Mouse (Mus musculus): ENCODE measurements at regions not wholly inside any gene's neighbourhood (a gene's known extent, or its start where the extent isn't known, plus 50 kb on each side); places are given as distances from the start of the nearest gene placed in this dataset.

DNA sequence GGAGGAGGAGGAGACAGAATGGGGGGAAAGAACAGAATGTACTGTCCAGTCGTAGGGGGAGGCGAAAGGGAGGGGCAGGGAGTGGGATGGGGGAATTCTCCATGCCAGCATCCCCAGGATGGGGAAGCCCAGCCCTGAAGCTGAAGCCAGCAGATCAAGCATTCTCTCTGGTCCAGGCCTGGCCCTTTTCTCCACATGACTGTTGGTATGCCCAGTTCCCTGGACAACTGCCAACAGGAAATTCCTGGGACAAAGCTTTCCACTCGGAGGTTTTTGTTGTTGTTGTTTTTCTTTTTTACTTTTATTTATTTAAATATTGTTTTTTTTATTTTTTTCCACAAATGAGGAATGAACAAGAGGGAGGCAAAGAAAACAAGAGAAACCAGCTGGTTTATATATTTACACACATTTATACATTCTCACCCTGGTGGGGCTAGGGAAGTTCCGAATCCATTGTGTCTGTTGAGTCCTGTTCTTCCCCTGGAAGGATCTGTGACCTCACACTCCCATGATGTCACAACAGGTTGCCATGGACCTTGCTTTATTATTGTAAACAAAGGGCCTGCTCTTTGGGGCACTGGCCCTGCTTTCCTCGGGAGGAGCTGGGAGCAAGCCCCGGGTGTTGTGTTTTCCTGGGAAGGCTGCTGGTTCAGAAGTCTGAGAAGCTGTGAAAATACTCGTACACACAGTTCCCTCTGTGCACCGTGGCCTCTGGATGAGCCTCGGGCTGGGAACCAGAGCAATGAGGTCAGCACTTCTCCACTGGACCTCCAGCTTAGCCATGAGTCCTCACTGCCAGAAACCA, 135.5 kb upstream of the Med13l start:
- DNase-seq (ENCODE audit: low read depth, low spot score) = no peak

DNA sequence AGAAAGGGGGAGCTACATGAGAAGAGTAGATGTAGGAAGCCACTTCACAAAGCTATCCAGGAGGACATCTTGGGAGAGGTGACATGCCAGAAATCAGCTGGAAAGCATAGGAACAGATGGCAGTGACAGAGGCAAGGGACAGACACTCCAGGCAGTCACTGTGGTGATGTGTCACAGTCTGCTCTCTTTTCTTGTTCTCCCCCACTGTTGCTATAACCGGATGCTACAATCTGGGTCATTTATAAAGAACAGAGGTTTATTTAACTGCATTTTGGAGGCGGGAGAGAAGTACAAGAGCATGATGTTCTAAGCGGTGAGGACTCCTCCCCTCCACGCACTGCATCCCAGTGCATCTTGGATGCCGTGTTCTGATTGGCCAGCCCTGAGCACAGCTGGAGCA, 133.8 kb upstream of the Med13l start:
- no peak for DNase-seq (ENCODE audit: low read depth, low spot score)

DNA sequence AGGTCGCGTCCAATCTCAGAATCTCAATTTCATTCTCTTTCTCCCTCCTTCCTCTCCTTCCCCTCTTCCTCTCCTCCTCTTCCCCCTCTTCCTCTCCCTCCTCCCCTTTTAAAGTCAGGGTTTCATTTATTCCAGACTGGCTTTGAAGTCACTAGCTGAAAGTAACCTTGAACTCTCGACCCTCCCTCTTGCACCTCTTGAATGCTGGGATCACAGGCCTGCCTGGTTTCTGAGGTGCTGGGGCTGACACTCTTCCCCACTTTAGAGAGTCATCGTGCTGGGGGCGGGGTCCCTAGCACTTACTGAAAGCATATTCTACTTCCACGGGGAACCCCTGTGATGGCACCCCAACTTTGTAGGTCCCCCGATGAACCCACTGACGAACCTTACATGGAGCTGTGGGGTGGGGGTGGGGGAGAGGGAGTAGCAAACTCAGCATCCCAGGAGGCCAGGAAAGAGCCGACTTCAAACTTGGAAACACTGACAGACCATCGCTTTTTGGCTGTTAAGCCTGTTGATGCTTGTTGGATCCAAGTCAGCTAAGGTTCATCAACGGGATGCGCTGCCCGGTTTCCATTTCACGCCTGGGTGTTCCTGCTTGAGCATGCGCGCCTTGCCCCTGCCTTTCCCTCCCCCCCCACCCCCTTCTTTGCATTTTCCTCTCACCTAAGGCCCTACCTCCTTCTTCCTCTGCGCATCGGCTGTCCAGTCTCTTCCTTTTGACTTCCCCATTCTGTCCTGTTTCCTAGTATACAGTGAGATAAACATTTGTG, 132.0 kb upstream of the Med13l start:
- DNase-seq (ENCODE audit: low read depth, low spot score) = peak; percentile 71

DNA sequence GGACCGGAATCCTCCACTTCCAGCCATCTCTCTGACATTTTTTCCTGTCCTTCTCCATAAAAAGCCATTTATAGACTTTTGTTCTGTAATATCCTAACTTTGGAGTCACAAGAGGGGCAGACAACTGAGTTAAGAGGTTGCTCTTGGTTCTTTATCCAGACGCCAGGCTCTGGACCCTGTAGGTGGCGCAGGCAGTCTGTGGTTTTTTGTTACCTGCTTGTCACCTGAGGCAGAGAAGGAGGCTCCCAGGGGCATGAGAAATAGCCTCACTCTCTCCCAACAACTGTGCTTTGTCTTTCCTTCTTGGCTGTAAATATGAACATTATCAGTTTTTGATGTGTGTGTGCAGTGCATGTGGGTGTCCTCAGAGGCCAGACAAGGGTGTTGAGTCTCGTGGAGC, 126.9 kb upstream of the Med13l start:
- DNase-seq (ENCODE audit: low read depth, low spot score) = peak; percentile 82

DNA sequence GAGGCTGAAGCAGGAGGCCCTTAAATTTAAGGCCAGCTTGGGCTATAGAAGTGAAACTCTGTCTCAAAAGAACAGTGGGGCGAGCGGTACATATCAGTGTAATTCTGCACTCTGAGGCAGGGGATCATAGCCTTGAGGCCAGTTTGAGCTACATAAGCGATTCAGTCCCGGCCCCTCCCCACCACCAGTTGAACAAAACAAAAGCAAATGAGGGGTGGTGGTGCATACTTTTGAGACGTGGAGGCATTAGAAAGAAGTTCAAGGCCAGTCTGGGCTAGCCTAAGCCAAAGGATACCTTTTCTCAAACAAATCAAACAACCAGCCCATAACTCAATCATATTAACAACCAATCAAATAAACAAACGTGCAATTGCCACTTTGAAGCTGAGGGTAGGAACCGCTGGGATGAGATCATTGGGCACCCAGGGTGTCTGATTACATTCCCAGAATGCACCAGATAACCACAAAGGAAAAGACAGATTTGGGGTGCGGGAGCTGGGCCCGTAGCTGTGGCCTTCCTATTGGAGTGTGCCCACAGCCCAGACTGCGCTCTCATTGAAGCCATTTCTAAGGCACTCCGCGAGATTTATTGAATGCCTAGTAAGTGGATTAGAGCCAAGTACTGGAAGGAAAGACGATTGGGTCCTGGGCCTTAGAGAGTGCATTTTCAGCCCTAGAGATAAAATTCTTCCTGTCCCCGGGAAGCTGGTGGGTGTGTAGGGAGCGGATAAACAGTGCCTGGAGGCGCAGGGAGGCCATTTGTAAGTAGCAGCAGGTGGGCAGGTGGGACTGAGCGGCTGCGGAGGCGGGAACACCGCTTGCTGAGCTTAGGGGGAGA, 125.5 kb upstream of the Med13l start:
- peak; percentile 95 for DNase-seq (ENCODE audit: low read depth, low spot score)

DNA sequence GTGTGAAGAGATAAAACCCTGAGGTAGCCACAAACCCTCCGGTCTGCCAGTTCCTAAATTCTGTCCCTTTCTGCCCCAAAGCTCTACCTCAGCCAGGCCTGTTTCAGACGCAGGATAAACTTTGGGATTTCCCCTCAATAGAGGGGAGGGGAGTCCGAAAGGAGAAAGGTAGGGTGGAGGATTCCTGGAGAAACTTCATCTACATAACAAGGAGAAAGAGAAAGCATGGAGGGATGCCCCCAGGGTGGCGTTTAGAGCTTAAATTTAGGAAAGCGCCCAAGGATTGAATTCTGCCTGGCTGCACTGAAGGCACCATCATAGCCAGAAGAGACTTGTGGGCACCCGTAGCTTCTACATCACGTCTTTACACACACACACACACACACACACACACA, 124.9 kb upstream of the Med13l start:
- DNase-seq (ENCODE audit: low read depth, low spot score) = peak; percentile 94

DNA sequence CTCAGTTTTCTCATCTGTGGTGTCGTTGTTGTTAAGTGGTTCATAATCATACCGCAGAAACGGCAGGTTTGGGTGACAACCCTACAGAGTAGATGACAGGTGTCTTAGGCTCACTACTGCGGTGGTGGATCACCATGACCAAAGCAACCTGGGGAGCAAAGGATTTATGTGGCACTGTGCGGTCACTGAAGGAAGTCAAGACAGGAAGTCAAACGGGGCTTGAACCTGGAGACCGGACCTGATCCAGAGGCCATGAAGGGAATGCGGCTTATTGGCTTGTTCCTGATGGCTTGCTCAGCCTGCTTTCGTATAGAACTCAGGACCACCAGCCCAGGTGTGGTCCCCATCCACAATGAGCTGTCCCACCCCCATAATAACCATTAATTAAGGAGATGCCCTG, 124.4 kb upstream of the Med13l start:
- peak; percentile 66 for DNase-seq (ENCODE audit: low read depth, low spot score)

DNA sequence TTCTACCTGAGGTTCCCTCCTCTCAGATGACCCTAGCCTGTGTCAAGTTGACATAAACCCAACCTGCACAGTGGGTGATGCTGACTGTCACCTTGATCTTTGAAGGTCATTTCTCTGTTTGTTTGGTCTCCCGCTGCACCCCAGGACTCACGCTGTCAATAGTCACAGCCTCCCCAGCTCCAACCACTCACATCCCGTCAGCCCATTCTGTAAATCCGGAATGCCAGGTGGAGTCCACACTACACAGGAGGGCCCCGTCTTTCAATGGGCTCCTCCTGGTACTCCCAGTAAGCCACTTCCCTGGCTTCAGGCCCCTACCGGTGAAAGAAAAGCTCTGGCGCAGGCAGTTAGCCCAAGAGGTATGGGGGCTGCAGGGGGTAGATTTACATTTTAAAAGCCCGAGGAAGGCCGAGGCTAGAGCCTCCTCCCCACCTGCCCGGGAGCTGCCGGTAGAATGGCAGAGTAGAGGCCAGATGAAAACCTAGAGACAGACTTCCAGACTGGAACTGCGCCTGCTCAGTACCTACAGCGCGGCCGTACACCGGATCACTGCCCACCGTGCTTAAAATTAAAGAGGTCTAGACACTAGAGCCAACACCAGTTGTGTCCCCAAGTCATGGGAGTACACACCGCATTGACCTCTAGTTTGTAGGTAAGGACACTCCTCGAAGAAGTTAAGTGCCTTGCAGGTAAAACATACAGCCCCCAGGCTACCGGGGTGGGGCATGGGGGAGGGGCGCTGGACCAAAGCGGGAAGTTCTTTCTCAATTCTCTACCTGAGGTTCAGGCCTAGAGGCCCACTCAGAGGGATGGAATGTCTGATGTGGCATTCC, 123.8 kb upstream of the Med13l start:
- peak; percentile 98 for DNase-seq (ENCODE audit: low read depth, low spot score)

DNA sequence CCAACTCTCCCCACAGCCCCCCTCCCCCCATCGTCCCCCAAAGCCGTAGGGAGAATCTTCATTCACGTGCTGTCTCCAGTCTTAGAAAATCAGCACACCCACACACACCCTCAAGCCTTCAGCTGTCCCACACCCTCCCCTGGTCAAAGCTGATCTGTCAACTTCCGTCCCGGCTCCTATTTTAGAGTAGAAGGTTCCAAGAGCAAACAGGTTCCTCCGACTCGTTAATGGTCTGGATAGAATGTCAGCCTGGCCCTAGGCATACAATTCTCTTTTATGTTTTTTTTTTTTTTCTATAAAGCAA, 123.2 kb upstream of the Med13l start:
- DNase-seq (ENCODE audit: low read depth, low spot score) = no peak

DNA sequence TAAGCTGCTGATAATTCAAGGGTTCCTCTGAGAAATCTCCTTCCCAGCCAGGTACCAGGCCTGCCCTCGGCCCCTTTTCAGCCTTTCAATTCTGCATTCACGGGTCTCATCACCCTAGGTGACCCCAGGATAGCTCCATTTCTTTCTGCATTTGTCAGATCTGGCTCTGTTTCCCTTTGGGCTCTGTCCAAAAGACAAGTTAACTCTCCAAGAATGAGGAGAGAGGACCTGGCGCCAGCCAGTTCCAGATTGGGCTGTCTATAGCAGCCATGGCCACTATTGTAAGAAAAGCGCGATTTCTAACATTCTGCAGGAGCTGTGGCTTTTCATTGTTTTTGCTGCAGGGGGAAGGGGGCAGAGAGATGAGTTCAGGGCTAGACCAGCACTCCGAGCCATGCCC, 122.5 kb upstream of the Med13l start:
- no peak for DNase-seq (ENCODE audit: low read depth, low spot score)

DNA sequence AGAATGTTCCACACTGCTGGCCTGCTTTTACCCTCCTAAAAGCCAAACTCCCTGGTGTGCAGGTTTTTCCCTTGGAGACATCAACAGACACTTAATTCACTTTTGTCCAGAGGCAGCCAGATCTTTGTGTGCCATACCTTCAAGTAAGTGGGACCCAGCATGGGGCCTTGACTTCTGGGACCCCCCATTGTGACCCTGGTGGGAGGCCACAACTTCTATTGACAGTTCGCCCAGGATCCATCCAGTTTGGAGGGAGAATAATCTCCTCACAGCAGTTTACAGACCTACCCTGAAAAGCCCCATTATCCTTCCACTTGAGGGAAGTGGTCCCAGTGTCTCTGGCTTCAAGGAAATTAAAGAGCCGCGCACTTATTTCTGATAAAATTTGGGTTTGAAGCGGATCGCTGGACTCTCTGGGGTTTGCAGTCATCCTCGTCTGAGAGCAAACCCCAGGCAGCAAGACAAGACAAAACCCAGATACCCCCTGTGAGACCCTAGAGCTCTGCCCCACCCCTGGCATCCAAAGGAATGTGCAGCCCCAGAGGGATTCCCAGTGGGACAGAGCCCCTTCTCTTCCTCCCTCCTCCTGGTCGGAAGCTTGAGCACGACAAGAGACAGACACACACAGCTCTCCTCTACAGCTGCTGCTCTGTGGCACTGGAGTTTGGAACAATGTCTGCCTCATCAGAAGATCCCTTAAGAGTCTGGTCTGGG, 115.8 kb upstream of the Med13l start:
- peak; percentile 98 for DNase-seq (ENCODE audit: low read depth, low spot score)

DNA sequence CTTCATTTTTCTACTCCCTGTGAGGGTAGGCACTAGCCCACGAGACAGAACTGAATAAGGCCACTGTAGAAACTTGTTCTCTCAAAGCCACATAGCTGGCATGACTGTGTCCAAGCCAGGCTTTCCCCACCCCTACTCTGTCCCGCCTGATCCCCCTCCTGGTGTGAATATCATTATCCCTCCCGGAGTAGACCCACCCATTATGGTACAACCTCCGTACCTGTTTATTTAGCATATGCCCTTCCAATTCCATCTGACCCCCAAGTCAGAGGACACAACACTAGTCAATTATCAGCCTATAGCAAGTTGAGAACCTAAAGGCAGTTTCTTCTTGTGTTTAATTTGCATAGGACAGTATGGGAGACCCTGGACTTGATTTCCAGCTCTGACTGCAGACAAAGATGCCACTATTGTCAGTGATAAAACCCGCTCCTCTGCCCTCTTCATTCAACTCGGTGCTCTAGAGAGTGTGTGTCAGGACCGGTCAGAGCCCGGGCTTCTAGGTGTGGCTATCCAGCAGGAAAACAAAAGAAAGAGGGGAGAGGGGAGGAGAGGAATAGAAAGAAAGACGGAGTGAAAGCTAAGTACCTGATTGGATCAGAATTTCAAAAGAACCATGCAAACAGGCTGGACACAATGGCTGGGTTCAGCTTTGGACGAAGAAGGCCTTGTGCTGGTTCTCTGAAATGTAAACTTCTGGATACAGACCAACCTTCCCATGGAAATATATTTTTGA, 115.1 kb upstream of the Med13l start:
- DNase-seq (ENCODE audit: low read depth, low spot score) = peak; percentile 94

DNA sequence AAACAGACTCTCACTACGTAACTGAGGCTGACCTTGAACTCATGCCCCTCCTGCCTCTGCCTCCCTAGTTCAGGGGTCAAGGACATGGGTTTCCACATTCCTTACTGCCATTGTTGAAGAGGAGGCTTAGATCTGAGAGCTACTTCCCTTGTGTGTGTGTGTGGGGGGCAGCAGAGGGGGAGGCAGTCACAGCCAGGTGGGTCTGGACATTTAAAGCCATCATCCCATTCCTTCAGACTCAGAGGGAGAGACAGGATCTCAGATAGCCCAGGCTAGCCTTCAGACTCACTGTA, 114.5 kb upstream of the Med13l start:
- DNase-seq (ENCODE audit: low read depth, low spot score) = peak; percentile 95

DNA sequence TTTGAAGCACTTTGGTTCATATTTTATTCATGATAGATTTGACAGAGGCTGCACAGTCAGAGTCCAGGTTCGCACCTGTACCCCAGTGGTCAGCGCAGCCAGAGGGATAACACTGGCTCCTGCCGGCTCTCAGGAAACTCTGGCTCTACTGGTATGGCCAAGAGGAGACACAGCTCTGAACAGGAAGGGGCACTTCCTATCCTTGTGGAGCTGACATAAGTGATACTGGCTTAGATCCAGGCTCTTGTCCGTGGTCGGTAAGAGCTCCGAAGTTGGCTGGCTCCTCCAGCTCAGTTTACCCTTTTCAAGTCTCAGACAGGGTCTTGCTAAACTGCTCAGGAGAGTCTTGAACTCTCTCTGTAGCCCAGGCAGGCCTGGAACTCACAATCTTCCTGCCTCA, 113.6 kb upstream of the Med13l start:
- DNase-seq (ENCODE audit: low read depth, low spot score) = peak; percentile 51

DNA sequence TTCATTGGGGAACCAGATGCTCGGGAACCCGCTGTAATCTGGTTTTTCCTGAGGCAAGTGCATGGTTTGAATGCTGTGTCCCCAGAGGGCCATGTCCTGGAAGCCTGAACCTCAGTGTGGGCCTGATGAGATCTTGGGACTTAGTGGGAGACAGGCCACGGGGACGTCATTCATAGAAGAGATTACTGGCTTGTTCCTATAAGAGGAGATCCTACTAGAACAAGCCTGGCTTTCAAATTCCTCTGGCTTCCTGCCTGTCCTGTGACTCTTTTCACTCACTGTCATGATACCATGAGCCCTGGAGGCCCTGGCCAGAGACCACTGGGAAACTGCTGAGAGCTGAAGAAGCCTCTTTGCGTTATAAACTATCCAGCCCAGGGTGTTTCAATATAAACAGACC, 113.1 kb upstream of the Med13l start:
- no peak for DNase-seq (ENCODE audit: low read depth, low spot score)

DNA sequence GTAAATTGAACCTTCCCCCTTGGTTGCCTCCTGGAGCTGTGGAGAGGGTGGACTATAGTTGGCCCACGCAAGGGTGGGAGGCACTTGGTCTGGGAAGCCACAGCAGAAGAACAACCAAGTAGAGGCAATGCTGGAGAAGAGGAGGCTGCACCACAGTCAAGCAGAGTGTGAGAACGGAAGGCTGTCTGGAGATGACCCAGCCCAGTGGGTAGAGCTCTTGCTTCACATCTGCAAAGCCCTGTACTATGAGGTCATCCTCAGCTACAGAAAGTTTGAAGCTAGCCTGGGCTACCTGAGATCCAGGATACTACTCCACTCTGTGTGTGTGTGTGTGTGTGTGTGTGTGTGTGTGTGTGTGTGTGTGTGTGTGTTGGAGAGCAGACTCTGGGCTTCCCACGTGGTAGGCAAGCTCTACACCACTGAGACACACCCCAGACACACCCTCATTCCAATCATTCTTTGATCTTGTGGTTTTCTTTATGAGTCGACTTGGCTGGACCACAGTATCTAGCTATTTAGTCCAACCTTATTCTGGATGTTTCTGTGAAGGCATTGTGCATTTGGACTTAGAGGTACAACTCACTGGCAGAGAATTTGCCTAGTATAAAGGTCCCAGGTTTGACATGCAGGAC, 111.5 kb upstream of the Med13l start:
- peak; percentile 95 for DNase-seq (ENCODE audit: low read depth, low spot score)

DNA sequence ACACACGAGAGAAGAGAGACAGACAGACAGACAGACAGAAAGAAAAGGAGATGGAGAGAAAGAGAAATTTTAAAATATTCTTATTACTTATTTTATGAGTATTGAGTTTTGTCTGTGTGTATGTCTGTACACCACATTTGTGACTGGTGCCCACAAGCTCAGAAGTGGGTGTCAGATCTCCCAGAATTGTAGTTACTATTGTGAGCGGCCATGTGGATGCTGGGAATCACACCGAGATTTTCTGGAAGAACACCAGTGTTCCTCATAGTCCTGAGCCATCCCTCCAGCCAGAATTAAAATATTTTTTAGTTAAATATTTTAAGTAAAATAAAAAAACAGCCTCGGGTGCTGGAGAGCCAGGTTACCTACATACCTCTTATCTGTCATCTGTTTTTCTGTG, 110.6 kb upstream of the Med13l start:
- DNase-seq (ENCODE audit: low read depth, low spot score) = no peak

DNA sequence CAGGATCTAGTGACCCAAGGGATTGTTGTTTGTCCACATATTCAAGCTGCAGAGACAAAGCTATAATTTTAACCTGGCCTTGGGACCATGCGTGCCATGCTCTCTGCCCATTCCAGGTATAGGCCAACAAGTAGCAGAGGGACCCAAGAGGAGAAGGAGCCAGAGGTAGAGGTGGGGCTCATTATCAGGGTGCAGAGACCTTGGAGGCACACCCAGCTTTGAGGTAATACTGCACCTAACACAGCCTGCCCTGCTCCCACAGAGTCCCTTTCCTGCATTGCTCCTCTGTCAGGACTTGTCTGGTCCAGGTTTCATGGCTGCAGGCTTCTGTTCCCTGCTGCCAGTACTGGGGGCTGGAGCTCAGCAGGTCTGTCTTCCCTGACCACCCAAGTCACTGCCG, 108.4 kb upstream of the Med13l start:
- DNase-seq (ENCODE audit: low read depth, low spot score) = no peak

DNA sequence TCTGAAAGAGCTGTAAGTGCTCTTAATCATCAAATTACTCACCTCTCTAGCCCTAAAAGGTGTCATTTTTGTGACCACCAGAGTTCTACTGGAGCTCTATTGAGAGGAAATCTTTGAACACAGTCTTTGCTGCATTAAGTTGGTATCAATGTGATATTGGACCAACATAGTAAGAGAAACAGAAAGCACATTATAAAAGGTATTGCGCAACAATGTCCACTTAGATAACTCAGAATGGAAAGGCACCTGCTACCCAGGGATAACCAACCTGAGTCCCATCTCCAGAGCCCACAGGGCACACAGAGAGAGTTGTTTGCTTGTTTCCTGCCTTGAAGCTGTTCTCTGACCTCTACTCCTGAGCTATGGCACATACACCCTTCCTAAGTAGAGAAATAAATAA, 106.4 kb upstream of the Med13l start:
- no peak for DNase-seq (ENCODE audit: low read depth, low spot score)
